Mouse (Mus musculus): ENCODE results near the gene Mrps33. TPM values are rescaled to one million over a fixed set of nuclear protein-coding genes. Genes with fewer than 3 reads are reported as not detected.

The Mrps33 gene
- 4.4 and 6.2 TPM in 2 replicates for polyA plus RNA-seq (2012)

DNA sequence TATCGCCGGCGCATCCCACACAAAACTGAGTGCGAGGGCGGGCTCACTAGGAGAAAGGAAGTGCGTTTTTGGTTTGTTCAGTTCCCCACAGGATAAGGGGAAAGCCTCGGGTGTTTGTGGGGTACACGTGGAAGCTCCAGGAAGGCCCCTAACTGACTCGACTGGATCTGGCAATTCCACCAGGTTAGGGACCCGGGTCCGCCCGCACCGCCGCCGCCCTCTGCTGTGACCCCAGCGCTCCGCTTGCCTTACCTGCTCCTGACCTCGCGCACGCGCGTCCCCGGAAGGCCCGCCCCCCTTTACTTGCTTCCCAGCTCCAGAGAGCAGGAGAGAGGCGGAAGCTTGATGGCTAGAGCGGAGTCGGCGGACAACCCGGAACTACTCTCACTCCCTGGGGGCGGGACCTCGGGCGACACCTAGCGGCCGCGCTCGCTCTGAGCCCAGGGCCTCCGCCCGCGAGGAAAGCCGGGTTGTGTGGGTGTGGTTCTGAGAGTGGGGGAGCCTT, at the start of gene Mrps33:
Gene Mrps33 (minus strand): TSS at position 377 of the 505 bp plus-strand sequence.
- no peak for TF ChIP-seq GATA1 (IDR thresholded peaks at IDR 0.05; ENCODE audit: low read length)

DNA sequence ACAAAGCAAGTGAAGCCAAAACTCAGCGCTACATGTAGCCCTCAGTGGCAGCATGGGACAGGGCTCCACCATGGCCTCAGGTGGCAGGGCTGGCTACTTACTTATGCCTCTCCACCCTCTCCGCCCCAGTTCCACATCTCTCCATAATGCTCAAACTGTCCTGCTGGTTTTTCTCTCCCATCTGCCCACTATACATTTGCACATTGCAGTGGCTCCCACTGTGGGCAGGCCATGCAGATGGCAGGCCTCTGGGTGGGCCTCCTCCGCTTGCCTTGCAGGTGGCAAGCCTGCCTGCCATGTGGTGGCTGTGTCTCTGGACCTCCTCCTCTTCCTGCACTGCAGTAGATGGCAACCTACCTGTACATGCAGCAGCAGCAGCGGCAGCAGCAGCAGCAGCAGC, 38.9 kb upstream of the Mrps33 start:
- no peak for TF ChIP-seq GATA1 (IDR thresholded peaks at IDR 0.05; ENCODE audit: low read length)

DNA sequence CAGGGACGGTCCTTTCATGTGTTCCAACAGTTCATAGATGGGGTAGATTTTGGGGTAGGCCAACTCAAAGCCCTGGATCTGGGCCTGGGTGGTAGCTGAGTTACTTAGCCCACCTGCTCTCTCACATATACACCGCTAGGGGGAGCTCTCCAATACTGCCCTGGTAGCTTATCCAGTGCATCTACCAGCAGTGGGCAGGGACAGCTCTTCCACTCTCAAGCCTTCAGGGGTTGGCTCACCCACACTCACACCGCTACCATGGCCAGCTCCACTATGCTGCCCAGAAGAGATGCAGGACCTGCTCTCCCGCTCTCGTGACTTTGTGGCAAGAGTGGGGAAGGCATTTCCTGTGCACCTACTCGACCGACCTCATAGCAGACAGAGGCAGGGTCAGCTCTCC, 38.0 kb upstream of the Mrps33 start:
- no peak for TF ChIP-seq GATA1 (IDR thresholded peaks at IDR 0.05; ENCODE audit: low read length)

DNA sequence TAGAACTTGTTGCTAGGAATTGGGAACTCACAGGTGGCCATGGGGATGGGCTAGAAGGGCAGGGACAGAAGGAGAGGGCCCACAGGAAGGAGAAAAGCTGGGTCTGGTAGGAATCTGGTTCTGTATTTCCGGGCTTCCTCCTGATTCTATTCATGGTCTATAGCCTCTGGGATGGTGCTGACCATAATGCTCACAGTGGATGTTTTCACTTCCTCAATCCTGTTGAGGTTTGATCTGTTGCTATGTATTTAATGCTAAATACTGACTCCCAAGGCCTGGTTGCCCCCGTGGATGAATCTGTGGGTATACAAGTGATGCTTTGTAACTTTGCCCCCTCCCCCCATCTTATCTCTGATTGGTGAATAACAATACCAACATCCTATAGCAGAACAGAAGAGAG, 36.8 kb upstream of the Mrps33 start:
- no peak for TF ChIP-seq GATA1 (IDR thresholded peaks at IDR 0.05; ENCODE audit: low read length)

DNA sequence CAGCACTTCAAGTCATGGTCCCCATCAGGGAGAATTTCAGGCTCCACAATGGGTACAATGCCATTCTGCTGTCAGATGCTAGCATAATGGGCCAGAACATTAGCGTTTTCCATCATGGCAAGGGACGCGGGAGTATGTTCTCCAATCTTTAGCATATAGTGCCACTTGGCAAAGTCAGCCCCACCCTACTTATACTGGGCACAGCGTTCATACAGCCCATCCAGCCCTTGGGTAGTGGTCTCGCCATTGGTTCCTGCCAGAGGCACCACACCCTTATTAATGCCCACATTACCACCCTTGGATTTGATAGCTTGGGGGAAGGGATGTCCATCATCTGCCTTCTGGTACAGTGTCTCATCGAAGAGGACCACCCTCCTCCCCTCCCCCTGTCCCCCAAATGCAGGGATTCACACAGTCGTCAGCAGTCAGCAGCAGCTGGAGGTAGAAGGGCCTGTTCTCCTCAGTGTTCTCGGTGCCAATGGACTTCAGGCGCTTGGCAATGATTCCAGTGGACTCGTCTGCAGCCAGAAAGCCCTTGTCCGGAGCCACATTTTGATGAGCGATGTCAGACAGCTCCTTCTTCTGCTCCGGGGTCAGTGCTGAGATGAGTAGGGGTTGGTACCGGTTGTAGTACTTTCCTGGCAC, 33.0 kb upstream of the Mrps33 start:
- TF ChIP-seq GATA1 (IDR thresholded peaks at IDR 0.05; ENCODE audit: low read length) = no peak

DNA sequence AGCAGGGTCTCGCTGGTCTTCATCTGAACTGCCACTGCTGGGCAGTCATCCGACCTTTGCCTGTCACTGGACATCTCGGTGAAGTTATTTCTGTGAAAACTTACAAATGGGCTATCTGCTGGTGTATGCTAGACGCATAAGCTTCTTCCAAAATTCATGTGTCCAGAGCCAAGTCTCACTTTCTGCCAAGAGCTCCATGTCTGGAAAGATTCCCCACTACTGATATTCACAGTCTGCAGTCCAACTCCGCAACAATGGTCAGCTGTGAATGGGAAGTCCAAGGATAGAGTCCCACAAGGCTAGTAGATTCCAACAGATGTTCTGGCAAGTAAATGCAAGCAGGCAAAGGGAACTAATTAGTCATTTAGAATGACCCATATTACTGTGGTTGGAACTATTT, 17.9 kb upstream of the Mrps33 start:
- TF ChIP-seq GATA1 (IDR thresholded peaks at IDR 0.05; ENCODE audit: low read length) = no peak

DNA sequence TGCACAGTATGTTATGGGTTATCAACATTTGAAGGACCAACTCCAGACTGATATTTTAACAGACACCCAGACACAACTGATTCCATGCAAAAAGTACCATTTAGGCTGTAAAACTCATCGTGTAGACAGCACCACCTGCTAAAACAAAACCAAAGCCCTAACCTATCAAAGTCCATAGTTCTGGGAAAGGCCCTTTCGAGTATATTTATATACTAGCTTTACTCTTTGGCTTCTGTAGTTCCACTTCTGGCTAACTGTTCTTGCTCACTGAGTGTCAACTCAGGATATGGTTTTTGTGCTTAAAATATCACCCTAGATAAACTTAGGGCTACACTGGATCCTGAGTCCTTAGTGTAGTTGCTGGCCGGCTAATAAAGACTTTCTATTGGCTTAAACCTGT, 10.5 kb upstream of the Mrps33 start:
- no peak for TF ChIP-seq GATA1 (IDR thresholded peaks at IDR 0.05; ENCODE audit: low read length)

DNA sequence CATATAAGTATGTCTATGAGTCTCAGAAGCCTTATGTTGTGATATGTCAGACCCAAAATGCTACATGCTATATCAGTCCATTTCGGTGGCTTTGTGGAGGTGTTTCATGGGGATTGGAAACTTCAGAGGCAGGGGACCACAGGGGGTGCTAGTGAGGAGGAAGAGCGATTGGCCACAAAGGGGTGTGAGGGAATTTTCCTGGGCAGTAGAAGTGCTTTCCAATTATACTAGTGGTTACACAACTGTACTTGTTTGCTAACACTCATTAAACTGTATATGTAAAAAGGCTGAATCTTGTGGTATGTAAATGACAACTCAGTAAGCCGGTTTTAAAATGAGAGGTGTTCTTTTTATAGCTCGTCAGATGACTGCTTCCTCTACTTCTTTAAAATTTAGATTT, 8.1 kb upstream of the Mrps33 start:
- TF ChIP-seq GATA1 (IDR thresholded peaks at IDR 0.05; ENCODE audit: low read length) = no peak

DNA sequence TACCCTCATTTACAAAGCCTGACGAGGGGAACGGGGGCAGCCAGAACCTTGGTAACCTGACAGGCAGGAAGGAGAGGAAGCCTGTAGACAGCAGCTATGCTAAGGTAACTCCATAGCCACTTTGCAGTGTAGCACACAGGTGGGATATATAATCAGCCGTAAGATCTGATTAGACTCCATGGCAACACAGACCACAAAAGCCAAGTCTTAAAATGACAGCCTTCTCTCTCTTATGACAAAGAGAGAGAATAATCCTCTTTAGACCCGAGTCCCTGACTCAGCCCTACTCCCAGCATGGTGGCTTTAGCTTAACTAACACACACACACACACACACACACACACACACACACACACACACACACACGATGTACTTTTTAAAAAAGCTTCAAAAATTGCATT, 2.3 kb downstream of the Mrps33 start:
- TF ChIP-seq GATA1 (IDR thresholded peaks at IDR 0.05; ENCODE audit: low read length) = no peak

DNA sequence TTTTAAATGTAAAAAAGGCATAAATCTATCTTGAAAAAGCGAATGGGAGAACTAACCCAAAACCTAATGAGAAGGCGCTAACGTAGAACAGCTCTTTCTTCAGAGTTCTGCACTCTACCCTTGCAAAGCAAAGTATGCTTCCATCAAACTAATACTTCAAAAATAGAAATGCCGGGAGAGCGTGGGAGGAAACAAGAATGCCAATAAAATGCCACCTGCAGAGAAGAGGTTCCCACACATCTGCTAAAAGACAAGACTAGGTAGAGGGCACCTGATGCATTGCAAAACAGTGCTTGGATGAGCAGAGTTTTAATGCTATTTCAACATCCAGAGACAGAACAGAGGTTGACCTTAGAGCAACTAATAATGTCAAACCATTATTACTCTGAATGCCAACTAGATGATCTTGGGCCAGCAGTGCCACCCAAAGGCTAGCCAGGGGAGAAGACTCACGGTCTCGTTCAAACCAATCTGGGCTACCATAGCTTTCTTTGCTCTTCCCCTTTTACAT, 3.7 kb downstream of the Mrps33 start:
- TF ChIP-seq GATA1 (IDR thresholded peaks at IDR 0.05; ENCODE audit: low read length) = no peak

DNA sequence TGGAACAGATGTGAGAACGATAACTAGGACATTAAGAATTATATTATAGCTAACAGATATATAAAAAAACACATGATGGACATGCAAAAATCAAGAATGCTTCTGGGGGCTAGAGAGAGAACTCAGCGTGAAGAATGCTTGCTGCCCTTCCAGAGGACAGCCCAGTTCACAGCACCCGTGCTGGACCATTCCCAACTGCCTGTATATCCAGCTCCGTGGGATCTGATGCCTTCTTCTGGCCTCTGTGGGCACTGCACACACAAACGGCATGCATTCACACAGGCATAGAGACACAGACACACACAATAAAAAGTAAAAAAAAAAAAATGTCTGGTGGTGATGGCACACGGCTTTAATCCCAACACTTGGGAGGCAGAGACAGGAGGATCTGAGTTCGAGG, 4.5 kb downstream of the Mrps33 start:
- no peak for TF ChIP-seq GATA1 (IDR thresholded peaks at IDR 0.05; ENCODE audit: low read length)

DNA sequence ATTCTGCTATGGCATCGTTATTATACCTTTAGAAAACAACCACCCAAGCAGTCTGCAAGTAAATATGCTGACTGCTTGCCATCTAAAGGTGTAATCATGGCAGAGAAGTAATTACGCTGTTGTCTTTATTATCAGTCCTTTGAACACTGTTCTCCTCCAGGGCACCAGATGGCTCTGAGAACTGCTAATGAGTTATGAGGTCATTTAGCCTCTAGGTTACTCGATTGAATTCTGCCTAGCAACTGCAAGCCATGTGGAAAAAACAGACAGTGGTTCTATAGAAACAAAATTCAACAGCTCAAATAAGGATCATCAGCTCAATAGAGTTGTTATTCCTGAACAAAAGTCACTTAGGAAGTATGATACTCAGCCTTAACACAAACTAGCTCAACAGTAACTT, 4.9 kb downstream of the Mrps33 start:
- no peak for TF ChIP-seq GATA1 (IDR thresholded peaks at IDR 0.05; ENCODE audit: low read length)

DNA sequence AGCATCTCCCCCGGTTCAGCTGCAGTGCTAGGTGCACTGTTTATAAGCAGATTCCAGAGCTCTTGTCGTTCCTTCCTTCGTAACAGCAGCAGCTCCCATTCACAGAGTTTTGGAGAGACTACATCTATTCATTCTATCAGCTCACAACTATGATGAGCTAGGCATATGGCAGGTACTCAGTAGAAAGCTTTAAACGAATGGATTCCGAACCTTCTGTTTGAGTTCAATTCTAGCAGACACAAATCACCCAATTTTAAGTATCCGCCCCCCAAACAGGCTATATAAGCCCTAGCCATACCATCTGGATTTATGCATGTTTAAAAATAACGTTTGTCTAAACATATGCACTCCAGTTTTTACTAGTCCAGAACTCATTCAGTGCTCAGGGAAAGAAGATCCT, 9.8 kb downstream of the Mrps33 start:
- TF ChIP-seq GATA1 (IDR thresholded peaks at IDR 0.05; ENCODE audit: low read length) = no peak

DNA sequence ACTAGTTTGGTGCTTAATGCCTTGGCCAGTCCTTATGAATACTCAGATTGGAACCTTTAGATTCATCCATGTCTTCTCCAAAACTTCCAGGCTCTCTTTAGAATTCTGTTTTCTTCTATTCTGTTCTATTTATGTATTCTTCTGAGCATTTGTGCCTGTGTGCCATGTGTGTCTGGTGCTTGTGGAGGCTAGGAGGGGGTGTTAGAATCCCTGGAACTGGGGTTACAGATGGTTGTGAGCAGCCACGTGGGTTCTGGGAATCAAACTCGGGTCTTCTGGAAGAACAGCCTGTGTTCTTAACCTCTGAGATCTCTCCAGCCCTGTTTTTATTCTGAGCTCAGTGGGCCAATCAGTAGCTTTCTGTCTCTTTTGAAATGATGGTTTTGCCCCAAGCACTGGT, 13.7 kb downstream of the Mrps33 start:
- no peak for TF ChIP-seq GATA1 (IDR thresholded peaks at IDR 0.05; ENCODE audit: low read length)

DNA sequence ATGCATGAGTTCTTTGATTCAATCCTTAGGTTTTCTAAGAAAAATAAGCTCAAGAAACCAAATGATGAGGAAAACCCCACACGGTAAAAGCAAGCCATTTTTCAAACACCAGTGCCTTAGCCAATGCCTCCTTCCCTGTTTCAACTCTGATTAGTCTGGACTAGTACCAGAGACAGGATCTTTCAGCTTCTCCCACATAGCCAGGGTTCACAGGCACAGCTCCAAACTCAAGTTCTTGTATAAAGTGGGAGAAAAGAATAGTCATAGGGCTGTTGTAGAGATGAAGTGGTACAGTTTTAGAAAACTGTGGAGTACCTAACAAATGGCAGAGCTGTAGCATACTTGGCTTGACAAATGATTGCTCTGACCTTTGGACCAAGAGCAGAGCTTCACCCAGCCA, 14.6 kb downstream of the Mrps33 start:
- no peak for TF ChIP-seq GATA1 (IDR thresholded peaks at IDR 0.05; ENCODE audit: low read length)

DNA sequence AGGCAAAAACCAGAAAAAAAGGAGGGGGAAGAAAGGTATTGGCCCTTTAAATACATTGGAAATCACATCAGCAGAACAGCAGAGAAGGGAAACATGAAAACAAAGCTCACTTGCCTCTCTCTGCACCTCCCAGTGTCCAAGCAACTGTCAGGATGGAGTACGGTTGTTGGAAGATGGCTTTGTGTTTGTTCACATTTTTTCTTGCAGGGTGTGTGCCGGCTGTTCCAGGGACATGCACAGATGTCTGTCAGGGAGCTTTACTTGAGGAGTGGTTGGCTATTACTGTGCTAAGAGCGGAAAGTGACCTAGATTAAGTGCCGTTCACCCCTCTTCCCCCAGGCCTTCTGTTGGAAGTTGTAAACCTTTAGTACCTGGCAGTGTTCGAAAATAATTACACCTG, 19.0 kb downstream of the Mrps33 start:
- TF ChIP-seq GATA1 (IDR thresholded peaks at IDR 0.05; ENCODE audit: low read length) = no peak

DNA sequence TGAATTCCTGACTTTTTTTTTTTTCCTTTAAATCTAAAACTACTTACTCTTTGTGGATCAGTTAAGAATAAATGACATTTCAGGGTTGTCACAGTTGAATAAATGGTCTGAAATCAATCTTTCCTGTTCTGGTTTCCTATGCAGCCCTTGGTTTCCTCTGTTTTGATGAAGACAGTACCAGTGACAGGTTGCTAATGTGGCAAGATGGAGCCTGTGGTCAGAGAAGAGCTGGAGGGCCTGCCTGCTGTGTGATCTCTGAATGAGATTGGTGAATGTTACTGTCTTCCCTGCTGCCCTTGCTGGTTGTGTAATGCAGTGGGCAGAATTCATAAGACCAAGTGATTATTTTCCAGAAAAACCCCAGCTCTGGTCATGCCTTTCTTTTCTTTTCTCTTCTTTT, 22.4 kb downstream of the Mrps33 start:
- TF ChIP-seq GATA1 (IDR thresholded peaks at IDR 0.05; ENCODE audit: low read length) = no peak

DNA sequence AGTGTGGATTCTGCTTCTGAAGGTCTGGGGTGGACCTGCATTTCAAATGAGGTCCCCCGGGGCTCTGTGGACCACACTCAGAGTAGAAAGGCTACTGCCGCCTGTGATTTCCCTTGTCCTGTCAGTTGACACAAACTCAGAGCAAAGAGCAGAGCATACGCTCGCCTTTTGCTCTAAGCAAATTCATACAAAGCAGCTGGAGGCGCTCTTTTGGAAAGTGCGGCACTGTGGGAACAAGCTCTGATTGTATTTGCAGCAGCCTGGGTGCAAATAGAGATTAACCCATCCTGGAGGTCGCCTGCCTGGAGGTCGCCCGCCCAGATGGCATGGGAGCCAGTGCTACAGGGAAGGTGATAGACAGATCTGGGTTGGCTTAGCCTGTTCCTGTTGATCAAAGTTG, 23.0 kb downstream of the Mrps33 start:
- no peak for TF ChIP-seq GATA1 (IDR thresholded peaks at IDR 0.05; ENCODE audit: low read length)

All from G1E-ER4 (cell line).